Mouse (Mus musculus) kidney, embryonic 14.5 days (tissue): ENCODE measurements around the gene Impdh2. TPM values are rescaled to one million over a fixed set of nuclear protein-coding genes. Genes with fewer than 3 reads are reported as not detected.
"Not testable (repeated sequence)": the region's sequence is repeated elsewhere in the genome, so short reads cannot be mapped to it uniquely, and the experiment has no call there.

Source experiments
- ATAC-seq: fragments of 200-750 bp; cut with Nextera tagmentation; 2 replicates; pipeline ENCODE4 v1.8.0; 2017; ENCODE audit warnings: moderate number of reproducible peaks, mild to moderate bottlenecking, moderate TSS enrichment, moderate library complexity; ENCODE audit not compliant: low FRiP score, low TSS enrichment
- H3K27ac ChIP-seq: fragments of 300-500 bp; sonication (generic); 2 replicates; pipeline ENCODE4 v1.5.1; 2014; ENCODE audit warnings: low read depth, mild to moderate bottlenecking, low read length, moderate library complexity, mixed read lengths
- H3K27me3 ChIP-seq: fragments of 300-500 bp; sonication (generic); 2 replicates; pipeline ENCODE4 v1.6.1; 2014; ENCODE audit warnings: mild to moderate bottlenecking, low read length; ENCODE audit not compliant: control insufficient read depth, insufficient read depth
- H3K36me3 ChIP-seq: fragments of 300-500 bp; sonication (generic); 2 replicates; pipeline ENCODE4 v1.6.1; 2014; ENCODE audit warnings: low read length, mixed read lengths; ENCODE audit not compliant: control insufficient read depth, insufficient read depth
- H3K4me1 ChIP-seq: fragments of 300-500 bp; sonication (generic); 2 replicates; pipeline ENCODE4 v1.6.1; 2014; ENCODE audit warnings: low read length, mixed read lengths; ENCODE audit not compliant: control insufficient read depth, insufficient read depth
- H3K4me2 ChIP-seq: fragments of 300-500 bp; sonication (generic); replicated peaks from 2 replicates; pipeline ENCODE4 v1.6.1; 2014; ENCODE audit warnings: low read depth, mild to moderate bottlenecking, low read length
- H3K4me3 ChIP-seq: fragments of 300-500 bp; sonication (generic); 2 replicates; pipeline ENCODE4 v1.5.1; 2014; ENCODE audit warnings: mild to moderate bottlenecking, low read length
- H3K9ac ChIP-seq: fragments of 300-500 bp; sonication (generic); 2 replicates; pipeline ENCODE4 v1.6.1; 2014; ENCODE audit warnings: low read depth, mild to moderate bottlenecking, low read length, moderate library complexity
- H3K9me3 ChIP-seq: fragments of 300-500 bp; sonication (generic); 2 replicates; pipeline ENCODE4 v1.6.1; 2016; ENCODE audit warnings: low read length; ENCODE audit not compliant: control insufficient read depth
- WGBS: fragments of 180-500 bp; shearing (Covaris S2); extraction: QIAGEN DNeasy Blood & Tissue Kit; methylation state at CpG from one replicate; pipeline ENCODE4 v1.1.7; 2014; 5-methylcytosine and 5-hydroxymethylcytosine counted together
- polyA plus RNA-seq: library from polyadenylated mRNA; unstranded; fragments of >200 nt; fragmentation: Nextera tagmentation; extraction: Ambion mirVana; gene quantifications from 2 replicates; pipeline ENCODE4 v1.2.1, GENCODE M21; 2014

Impdh2 gene
- polyA plus RNA-seq, 1 experiment from 2014 or later = 229 TPM

DNA sequence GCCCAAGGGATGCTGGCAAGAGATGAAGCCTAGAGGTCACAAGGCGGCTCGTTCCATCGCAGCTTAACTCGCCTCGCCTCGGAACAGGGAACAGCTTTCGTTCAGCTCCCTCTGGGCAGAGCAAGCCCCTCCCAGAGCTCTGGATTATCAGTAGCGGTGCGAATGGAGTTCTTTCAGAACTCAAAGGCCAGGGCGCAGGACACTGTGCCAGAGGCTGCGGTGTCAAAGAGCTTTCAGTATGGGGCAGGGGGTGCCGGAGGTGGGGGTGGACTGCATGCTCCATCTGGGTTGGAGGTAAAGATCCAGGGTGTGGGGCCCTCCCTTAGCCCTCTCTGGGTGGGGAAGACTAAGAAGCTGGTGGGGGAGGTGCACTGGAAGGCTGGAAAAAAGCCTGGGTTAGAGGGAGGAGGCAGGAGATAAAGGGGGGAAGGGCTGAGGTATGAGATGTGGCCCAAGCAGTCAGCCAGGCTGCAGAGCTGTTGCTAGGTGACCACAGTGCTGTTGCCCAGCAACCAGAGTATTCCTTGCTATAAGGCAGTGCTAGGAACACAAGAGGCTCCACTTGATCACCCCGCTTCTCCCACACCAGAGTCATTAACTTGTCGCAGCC lies 27.6 kb downstream of the Impdh2 start:
- H3K36me3 ChIP-seq = no peaks in the 10 kb centered on the region; the same call in 1 of the 2 replicates
- 2% methylated on average over 14 of the region's 14 CpGs for WGBS
- H3K9me3 ChIP-seq = no peaks in the 10 kb centered on the region
- H3K4me3 ChIP-seq = peak overlapping the region; percentile 12
- peak overlapping the region; percentile 23; the same call in 1 of the 2 replicates for H3K9ac ChIP-seq
- H3K27ac ChIP-seq = peak overlapping the region; percentile 72
- peaks cover 14% of the 10 kb centered on the region for H3K4me1 ChIP-seq
- no peaks in the 10 kb centered on the region for H3K27me3 ChIP-seq
- peak; percentile 97 for ATAC-seq
- H3K4me2 ChIP-seq = peak overlapping the region; percentile 33

DNA sequence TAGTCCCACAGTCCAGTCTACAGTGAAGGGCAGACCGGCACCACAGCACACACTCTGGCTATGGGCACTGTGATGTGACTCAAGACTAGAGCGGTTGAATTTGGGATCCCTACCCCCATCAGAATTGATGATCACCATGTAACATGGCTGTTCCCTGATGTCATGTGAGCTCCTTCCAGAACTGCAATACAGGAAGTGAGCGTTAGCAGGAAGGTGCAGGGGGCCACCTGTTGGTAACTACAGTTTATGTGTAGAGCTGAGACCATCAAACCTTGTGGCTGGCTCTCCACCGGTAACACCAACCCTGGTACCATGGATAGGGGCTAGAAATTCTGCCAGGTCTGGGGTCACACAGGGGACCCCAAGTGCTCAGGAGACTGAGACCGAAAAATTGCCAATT lies 29.1 kb downstream of the Impdh2 start:
- WGBS = 68% methylated on average over 5 of the region's 5 CpGs
- H3K27me3 ChIP-seq = no peaks in the 10 kb centered on the region
- no peak overlapping the region for H3K4me3 ChIP-seq
- H3K36me3 ChIP-seq = no peaks in the 10 kb centered on the region
- H3K9ac ChIP-seq = no peak overlapping the region
- H3K27ac ChIP-seq = peak overlapping the region; percentile 57
- ATAC-seq = no peak; the same call in 1 of the 2 replicates
- H3K9me3 ChIP-seq = no peaks in the 10 kb centered on the region
- peaks cover 14% of the 10 kb centered on the region for H3K4me1 ChIP-seq
- H3K4me2 ChIP-seq = no peak overlapping the region

DNA sequence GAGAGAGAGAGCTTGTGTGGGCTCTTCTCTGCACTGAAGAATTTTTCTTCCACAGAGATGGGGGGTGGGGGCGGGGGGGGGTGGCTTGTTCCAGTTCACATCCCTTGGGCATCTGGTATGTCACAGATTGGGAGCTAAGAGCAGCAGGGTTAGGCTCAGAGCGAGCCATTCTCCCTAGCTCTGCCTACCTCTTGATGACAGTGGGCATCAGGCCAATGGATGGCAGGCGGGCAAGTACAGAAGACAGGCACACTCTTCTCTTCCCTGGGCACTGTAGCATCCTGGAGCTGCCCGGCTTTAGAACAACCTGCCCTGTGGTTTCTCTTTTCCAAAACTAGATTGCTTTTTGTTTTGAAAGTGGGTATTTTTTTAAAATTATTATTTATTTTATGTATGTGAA lies 31.4 kb downstream of the Impdh2 start:
- Histone ChIP-seq H3K9ac (no peak overlapping the region), H3K4me2 (no peak overlapping the region), H3K27ac (no peak overlapping the region), H3K27me3 (no peaks in the 10 kb centered on the region), H3K36me3 (no peaks in the 10 kb centered on the region), H3K4me1 (peaks cover 14% of the 10 kb centered on the region), H3K9me3 (no peaks in the 10 kb centered on the region), H3K4me3 (no peak overlapping the region)
- ATAC-seq = no peak
- 80% methylated on average over 4 of the region's 4 CpGs for WGBS

DNA sequence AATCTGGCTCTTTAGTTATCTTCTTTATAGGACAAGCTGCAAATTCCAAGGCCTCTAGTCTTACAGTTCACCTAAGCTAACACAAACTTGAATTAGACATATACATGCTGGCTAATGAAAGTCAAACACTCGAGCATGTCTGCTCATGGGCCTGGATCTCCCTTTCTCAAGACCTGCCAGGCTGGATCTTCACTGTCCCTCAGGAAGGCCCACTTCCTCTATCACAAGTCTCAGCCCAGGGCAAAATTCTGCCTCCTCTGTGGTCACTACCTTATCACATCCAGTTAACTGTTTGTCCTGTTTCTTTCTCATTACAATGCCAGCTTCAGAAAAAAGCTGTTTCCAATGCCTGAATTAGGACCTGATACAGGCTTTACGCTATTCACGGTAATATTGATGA lies 34.3 kb downstream of the Impdh2 start:
- no peak overlapping the region for H3K9ac ChIP-seq
- no peak overlapping the region for H3K4me2 ChIP-seq
- no peaks in the 10 kb centered on the region for H3K9me3 ChIP-seq
- no peaks in the 10 kb centered on the region for H3K36me3 ChIP-seq
- no peaks in the 10 kb centered on the region for H3K27me3 ChIP-seq
- H3K27ac ChIP-seq = no peak overlapping the region
- no peak overlapping the region for H3K4me3 ChIP-seq
- 87% methylated on average over 3 of the region's 3 CpGs for WGBS
- ATAC-seq = no peak
- no peaks in the 10 kb centered on the region for H3K4me1 ChIP-seq

DNA sequence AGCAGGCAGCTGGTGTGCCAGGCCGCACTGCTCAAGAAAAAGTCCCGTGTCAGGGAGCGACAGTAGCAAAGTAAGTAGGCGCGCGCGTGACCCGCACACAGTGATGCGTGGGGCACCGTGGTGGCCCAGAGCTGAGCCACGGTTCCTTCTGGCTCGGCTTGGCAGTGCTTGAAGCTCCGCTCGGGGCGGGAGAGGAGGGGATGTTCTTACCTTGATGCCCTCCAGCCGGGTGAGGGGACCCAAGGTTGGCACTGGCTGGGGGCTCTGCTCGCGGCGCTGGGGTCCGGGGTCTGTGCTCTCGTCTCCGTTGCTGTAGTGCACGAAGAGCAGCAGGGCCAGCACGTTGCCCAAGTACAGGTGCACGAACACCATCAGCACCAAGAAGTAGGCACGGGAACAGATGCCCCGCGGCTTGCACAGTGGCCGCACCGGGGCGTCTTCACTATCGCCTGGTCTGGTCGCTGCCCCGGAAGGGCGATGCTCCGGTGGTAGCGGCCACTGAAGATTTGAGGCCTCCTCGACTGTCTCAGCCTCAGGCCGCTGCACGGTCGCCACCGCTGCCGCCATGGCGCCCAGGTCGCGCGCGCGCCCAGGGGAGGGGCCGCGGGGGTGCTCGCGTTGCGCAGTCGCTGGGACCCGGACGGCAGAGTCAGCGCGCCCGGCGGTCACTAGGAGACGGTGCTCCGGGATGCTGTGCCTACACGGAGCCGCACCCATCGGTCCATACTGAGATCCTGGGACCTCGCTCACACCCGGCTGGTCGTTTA lies 37.1 kb downstream of the Impdh2 start, which contains the start of gene P4htm:
P4htm (minus strand) TSS at position 670 of the 767 bp plus-strand sequence.
- peak; percentile 82 for ATAC-seq
- Histone ChIP-seq H3K9me3 (no peaks in the 10 kb centered on the region), H3K4me1 (no peaks in the 10 kb centered on the region), H3K4me3 (peak within 1 kb of the TSS; percentile 75), H3K27me3 (no peaks in the 10 kb centered on the region), H3K4me2 (peak within 1 kb of the TSS; percentile 93), H3K36me3 (no peaks in the 10 kb centered on the region), H3K27ac (no peak within 1 kb of the TSS; the same call in 1 of the 2 replicates), H3K9ac (peak within 1 kb of the TSS; percentile 76)
- 2% methylated on average over 66 of the region's 69 CpGs for WGBS

DNA sequence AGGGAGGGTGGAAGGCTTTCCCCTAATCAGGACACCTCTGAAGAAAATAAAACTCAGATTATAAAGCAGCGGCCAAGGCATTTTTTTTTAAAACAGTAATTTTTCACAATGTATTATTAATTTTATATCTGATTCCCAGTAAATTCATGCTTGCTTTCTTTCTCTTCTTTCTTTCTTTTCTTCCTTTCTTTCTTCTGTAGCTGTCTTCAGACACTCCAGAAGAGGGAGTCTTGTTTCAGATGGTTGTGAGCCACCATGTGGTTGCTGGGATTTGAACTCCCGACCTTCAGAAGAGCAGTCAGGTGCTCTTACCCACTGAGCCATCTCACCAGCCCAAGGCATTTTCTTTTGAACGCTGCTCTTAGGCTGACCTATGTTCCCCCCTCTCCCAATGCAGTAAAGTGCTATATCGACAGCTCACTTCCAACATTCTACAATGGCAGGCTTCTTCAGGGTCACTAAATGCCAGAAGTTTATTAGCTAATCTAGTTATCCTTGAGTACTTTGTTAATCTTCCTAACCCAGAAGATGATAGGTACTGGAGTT lies 39.0 kb downstream of the Impdh2 start:
- Histone ChIP-seq H3K9me3 (no peaks in the 10 kb centered on the region), H3K27ac (no peak overlapping the region), H3K4me3 (no peak overlapping the region), H3K27me3 (no peaks in the 10 kb centered on the region), H3K4me1 (no peaks in the 10 kb centered on the region), H3K9ac (no peak overlapping the region), H3K36me3 (peaks cover 15% of the 10 kb centered on the region), H3K4me2 (no peak overlapping the region)
- WGBS = 74% methylated on average over 4 of the region's 4 CpGs
- no peak for ATAC-seq

DNA sequence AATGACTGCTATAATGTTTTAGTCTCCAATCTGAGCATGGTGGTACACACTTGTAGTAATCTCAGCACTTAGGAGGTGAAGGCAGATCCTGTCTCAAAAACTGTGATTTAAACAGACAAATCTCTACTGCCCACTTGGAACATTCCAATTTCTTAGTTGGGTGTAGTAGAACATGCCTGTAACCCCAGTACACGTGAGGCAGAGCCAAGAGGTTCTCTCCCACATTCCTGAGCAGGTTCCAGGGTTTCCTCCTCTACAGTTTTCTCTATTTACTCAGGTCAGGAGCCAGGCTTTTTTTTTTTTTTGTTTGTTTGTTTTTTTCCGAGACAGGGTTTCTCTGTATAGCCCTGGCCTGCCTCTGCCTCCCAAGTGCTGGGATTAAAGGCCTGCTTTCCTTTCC lies 39.9 kb downstream of the Impdh2 start:
- Histone ChIP-seq H3K9me3 (no peaks in the 10 kb centered on the region), H3K27ac (no peak overlapping the region), H3K9ac (no peak overlapping the region), H3K4me1 (no peaks in the 10 kb centered on the region), H3K36me3 (peaks cover 24% of the 10 kb centered on the region), H3K4me3 (no peak overlapping the region), H3K4me2 (no peak overlapping the region), H3K27me3 (no peaks in the 10 kb centered on the region)
- 50% methylated on average over 2 of the region's 2 CpGs for WGBS
- ATAC-seq = no peak

DNA sequence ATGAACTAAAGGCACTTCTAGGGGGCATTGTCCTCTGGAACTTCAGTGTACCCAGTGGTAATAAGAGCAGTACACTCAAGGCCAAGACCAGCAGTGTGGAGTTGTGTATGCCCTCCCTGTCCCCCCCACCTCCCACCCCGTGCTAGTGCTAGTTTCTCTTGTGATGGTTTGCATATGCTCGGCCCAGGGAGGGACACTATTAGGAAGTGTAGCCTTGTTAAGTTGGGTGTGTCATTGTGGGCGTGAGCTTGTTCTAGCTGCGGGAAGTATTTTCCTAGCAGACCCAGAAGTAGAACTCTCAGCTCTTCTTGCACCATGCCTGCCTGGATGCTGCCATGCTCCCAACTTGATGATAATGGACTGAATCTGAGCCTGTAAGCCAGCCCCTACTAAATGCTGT lies 41.9 kb downstream of the Impdh2 start:
- no peak overlapping the region for H3K4me3 ChIP-seq
- no peaks in the 10 kb centered on the region for H3K9me3 ChIP-seq
- no peaks in the 10 kb centered on the region for H3K27me3 ChIP-seq
- H3K9ac ChIP-seq = no peak overlapping the region
- H3K4me2 ChIP-seq = no peak overlapping the region
- ATAC-seq = no peak
- H3K4me1 ChIP-seq = no peaks in the 10 kb centered on the region
- WGBS = 83% methylated on average over 4 of the region's 4 CpGs
- peaks cover 41% of the 10 kb centered on the region for H3K36me3 ChIP-seq
- H3K27ac ChIP-seq = no peak overlapping the region

DNA sequence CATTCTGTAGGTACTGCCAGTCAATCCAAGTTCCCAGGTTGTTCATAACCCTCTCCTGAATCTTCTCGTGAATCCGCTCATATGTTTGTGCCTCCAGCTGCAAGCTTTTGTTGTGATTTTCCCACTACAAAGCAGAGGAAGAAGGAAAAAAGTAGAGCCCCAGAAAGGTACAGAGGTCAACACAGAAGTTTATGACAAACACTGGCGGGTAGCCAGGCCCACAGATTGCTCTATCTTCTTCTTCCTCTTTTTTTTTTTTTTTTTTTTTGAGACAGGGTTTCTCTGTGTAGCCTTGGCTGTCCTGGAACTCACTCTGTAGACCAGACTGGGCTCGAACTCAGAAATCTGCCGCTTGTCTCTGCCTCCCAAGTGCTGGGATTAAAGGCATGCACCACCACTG lies 47.8 kb downstream of the Impdh2 start:
- not testable (repeated sequence) for H3K27me3 ChIP-seq, H3K4me1 ChIP-seq, H3K9me3 ChIP-seq, ATAC-seq, H3K4me3 ChIP-seq, H3K9ac ChIP-seq, H3K4me2 ChIP-seq, H3K27ac ChIP-seq
- 94% methylated on average over 5 of the region's 5 CpGs for WGBS
- peaks cover 94% of the 10 kb centered on the region for H3K36me3 ChIP-seq
